Mouse (Mus musculus): Measurements from ENCODE around the gene Rnaseh2a.

Gene Rnaseh2a

DNA sequence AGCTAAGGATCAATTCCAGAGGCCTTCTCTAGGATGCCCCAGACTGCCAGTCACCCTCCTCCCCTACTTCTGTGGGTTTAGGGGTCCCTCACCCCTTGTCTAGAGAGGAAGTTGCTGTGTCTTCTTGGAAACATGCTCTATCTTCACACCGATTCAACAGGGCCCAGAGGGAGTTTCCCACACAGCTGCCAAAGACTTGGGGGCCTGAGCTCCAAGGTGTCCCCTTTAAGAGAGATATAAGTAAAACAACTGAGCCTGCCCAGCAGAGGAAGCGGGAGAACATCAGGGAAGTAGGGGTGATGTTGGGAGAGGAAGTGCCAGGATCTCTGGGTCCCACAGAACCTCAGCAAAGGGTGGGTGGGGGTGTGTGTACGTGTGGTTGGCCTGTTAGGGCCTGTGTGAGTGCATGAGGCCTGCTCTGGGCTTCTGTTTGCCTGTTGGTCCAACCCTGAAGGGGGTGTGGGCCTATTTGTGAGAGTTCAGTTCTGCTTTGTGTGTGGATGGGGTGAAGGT, 13.0 kb upstream of the Rnaseh2a start:
- peak; percentile 48 to 52 for DNase-seq

DNA sequence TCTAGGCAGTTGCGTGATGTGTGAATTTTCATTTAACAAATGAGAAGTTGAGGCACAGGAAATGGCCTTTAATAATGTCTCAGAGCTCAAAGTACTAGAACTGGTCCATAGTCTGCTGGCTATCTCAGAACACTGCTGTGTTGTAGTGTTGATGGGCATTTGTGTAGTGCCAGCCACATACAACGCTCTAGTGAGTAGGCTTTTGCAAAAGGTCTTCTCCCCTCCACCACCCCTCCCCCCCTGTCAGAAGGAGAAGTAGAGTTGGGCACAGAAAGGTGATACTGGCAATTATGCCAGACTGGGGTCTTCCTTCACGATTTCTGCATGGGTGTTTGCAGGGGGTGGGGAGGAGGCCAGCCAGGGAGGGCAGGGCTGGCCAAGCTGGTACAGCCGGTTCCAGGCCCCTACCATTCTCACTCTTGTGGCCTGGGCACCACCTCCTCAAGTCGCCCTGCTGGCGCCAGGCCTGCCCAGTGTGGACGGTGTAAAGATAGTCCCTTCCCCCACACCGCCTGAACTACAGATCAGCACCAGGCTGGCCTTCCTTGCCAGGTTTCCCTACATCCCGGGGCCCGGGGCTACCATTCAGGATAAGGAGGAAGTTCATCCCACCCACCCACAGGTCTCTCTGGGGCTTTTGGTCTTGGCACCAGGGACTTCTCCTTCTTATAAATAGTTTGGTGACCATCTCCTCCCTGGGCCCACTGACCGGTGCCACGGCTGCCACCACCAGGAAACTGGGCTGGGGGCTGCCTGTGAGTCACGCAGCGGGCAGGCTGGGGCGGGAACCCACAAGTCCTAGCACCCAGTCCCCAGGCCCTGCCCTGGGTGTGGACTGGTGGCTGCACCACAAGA, 12.3 kb upstream of the Rnaseh2a start:
- DNase-seq, result peak in 1 of 2 experiments; percentile 35

DNA sequence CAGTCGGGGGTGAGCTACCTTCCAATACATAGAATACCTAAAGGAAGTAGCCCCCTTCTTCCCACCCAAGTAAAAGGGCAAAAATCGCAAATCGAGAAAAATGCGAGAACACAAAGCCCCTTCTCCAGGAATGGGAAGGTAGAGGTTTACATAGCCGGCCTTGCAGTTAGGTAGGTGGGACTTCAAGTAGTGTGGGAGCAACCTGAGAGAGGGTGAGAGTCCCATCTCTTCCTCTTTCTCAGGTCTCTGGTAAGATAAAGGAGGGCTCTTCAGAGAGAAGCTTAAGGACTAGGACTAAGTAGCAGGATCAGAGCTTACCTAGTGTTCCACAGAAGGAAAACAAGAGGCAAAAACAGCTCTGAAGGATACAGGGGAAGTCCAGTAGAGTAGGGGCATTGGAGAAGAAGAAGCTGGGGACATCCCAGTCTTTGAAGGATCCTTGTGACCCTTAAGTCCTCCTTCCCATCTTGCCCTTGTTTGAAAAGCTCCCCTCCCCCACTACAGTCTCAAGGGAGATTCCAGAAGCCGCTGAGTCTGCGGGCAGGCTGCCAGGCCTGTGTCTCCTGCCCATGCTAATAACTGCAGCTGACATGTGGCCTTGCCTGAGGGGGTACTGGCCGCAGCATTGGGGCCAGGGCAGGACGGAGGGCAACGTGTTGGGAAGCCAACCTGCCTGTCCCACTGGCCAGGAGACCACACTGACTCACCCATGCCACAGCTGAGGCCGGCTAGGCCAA, 11.2 kb upstream of the Rnaseh2a start:
- peak; percentile 59 to 63 for DNase-seq

DNA sequence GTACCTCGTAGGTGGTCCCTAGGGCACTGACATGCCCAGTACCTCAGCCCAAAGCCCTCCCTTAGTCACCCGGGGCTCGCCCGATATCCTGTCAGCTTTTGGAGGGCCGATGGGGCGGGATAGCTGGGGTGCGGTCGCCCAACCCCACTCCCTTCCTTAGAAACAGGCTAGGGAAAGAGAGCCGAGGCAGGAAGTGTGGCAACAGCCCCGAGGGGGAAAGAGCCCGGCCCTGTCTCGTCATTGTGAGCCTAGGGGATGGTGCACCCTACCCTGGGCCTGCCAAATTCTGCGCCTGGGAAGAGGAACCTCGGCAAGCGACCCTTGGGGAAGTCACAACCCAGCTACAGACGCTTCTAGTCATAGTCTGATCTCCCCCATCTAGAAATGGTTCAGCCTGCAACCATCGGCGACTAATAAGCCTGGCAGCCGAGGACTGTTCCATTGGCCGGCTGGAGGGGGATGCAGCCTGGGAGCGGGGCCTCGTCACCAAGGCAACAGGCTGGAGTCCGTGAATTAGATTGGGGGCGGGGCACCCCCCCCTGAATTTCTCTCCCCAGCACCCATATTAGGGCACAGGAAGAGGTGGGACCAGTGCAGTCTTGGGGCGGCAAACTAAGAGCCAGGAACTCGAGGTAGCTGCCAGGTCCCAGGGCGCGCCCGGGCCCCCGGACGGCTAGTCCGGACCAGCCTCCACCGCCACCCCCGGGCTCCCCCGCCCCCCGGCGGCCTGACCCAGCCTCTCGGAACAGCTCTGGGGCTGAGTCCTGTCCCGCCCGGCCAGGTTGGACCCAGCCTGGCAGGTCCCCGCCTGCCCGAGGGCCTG, 10.2 kb upstream of the Rnaseh2a start:
- DNase-seq, result peak; percentile 95 to 97

DNA sequence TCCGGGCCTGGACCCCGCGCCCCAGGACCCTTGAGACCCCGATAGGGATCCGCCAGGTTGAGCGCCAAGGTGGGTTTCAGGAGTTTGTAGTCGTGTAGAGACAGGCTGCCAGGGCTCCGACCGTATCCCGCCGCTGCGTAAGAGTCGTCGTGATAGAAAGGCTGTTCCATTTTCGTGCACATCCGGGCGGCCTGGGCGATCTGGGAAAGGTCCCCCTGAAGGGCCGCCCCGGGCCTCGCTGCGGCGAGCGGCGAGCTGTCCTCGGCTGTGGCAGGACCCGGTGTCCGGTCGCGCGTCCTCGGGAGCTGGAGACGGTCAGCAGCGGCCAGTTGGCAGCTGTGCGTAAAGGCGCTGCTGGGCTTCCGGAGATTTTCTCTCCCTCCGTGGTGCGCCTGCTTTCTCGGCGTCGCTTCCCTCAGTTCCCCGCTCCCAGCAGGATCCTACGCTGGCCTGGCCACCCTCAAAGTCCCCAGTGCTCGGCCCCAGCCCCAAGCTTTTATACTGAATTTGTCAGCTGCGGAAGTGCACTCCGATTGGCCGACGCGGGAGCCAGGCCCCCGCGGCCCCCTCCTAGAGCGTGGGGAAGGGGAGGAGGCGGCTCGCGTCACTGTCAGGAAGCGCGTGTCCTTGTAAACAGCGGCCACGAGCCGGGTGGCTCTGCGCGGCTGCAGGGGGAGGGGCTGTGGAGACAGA, 8.8 kb upstream of the Rnaseh2a start, which contains the start of gene Junb:
TSS of gene Junb (minus strand) at position 471 of the 693 bp plus-strand sequence.
- peak; percentile 95 to 97 for DNase-seq

DNA sequence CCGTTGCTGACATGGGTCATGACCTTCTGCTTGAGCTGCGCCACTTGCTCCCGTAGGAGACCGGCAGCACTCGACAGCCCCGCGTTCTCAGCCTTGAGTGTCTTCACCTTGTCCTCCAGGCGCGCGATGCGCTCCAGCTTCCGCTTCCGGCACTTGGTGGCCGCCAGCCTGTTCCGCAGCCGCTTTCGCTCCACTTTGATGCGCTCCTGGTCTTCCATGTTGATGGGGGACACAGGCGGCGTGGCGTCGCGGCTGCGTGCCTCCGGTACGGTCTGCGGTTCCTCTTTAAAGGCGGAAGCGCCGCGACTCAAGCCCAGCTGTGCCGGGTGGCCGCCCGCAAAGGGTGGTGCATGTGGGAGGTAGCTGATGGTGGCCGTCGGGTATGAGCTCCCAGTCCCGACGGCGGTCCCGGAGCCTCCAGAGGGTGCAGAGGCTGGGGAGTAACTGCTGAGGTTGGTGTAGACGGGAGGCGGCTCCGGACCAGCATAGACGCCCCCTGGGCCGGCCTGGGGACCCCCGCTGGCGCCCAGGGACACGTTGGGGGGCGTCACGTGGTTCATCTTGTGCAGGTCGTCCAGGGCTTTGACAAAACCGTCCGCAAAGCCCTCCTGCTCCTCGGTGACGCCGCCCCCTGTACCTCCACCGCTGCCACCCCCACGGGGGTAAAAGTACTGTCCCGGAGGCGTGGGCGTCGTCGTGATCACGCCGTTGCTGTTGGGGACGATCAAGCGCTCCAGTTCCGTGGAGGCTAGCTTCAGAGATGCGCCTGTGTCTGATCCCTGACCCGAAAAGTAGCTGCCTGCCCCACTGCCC, 8.1 kb upstream of the Rnaseh2a start:
- DNase-seq, result peak; percentile 81

DNA sequence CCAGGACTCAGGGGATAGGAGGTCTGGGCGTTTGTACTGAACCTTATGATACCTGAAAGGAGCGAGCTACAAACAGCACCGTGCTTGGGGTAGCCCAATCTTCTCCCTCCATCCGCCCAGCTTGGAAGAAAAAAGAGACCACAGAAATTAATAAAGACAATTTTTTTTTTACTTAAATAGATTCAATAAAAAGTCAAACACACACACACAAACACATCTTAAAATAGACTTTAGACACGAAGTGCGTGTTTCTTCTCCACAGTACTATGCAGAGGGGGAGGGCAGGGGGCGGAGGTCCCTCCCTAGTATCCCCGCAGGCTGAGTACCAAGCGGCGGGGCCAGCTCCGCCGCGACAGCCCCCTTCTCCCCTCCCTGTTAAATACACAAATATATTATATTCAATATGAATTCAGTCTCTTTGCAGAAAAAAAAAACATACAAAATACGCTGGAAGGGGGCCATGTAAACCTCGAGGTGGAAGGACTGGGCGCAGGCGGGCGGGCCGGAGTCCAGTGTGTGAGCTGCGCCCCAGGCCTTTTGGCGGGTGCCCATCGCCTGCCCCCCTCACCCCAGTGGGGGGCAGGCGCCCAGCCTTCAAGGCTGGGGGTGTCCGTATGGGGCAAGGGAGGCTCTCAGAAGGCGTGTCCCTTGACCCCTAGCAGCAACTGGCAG, 7.3 kb upstream of the Rnaseh2a start:
- peak in 1 of 2 experiments; percentile 57 for DNase-seq

DNA sequence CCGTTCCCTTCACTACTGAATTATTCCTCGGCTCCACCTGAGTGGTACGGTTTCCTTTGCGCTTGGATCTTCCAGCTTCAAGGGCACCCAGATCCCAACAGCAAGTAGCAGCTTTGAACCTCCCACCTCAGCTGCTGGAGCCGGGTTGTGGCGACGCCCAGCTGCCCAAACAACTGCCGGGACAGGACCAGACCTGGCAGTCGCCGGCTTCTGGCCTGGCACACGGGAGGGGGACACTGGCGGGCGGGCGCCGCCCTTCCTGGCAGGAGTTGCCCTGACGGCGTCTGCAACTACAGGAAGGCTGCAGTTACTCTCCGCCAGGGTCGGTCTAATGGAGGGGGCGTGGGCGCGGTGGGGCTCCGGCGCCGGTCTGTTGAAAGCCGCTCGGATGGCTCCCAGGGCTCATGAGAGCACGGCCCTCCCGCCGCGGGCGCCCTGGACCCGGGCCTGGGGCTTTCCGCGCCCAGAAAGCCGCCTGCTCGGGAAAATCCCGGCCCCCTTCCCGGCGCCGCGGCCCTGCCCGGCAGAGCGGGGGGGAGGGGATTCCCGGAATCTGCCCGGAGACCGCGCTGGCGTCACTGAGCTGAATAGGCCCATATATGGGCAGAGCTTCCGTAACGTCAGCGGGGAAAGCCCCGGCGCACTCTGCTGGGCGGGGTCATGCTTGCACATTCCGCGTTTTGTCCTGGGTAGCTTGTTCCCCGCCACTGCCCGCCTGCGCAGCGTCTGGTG, 6.6 kb upstream of the Rnaseh2a start:
- peak; percentile 96 to 97 for DNase-seq

DNA sequence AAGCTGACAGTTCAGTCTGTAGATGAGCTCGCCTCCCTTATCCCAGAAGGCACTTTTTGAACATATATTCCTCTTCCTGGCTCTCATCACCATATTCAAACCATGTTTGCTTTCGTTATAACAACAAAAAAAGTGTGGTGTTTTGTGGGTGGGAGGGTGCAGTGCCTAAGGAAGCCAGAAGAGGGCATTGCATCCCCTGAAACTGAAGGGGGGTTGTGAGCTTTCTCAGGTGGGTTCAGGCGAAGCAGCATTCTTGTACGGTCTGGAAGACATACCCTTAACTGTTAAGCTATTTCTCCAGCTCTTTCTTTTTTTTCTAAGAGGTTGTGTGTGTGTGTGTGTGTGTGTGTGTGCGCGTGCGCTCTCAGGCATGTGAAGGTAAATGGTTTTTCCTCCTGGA, 5.9 kb upstream of the Rnaseh2a start:
- peak; percentile 90 to 93 for DNase-seq

DNA sequence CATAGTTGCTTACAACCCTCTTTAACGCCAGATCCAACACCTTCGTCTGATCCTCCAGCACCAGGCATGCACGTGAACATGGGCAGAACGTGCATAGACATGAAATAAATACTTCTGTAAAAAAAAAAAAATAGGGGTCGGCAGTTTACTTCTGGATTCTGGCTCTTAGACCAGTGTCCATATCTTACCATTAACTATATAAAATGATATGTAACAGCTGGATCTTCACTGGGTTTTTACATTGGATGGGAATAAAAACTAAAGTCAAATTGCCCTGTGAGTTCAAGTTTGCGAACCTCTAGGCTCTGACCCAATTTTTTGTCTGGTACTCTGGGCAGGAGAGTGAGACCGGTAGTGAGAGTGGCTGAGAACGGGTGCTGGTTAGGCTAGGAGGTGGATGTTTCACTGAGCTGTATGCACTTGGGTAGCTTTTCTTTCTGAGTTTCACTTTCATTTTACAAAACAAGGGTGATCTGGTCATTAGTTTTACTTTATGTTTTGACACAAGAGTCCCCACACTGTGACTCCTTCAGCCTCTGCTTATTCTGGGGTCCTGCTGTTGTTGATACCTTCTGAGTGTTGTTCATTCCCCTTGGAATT, 5.1 kb upstream of the Rnaseh2a start:
- peak; percentile 29 to 37 for DNase-seq

DNA sequence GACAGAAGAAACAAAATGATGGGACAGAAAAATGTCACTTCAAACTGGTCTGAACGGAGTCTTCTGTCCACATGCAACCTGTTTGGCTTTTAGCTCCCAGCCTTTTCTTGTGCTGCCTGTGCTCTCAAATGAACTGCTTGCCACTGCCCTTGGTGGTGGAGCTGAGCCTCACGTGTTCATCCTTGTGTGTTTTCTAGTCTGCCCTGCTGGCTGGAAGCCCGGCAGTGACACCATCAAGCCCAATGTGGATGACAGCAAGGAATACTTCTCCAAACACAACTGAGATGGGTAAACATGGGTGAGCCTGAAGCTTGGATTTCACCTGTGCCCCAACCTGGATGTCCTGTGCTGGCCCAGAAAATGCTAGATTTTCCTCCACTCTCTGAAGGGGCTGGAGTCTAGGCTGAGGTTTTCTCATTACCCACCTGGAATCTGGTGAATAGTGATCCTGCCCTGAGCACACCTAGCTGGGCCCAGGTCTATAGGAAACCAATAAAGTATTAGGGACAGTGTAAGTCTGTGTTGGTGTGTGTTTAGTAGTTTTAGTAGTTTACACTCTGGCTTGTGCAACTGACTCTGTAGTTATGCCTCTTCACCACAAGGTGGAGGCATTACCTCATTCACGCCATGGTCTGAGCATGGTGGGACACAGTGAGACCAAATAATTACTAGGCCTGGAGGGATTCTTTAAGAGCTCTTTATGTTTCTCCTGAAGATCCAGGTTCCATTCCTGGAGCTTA, 4.4 kb upstream of the Rnaseh2a start:
- DNase-seq, result peak; percentile 73 to 77

DNA sequence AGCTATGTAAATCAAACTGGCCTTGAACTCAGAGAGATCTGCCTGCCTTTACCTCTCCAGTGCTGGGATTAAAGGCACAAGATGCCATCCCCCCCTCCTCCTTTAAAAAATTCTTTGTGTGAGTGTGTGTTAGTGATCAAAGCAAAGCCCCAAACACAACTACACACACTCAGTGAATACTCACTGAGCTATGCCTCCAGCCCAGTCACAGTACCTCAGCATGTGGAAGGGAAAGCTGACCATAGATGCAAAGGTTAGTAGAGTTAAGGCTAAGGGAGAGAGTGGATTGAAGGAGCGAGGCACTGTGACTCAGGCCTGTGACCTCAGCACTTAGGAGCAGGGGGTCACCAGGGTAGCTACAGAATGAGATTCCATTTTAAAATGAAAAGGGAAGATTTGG, 3.5 kb upstream of the Rnaseh2a start:
- DNase-seq, result no peak

DNA sequence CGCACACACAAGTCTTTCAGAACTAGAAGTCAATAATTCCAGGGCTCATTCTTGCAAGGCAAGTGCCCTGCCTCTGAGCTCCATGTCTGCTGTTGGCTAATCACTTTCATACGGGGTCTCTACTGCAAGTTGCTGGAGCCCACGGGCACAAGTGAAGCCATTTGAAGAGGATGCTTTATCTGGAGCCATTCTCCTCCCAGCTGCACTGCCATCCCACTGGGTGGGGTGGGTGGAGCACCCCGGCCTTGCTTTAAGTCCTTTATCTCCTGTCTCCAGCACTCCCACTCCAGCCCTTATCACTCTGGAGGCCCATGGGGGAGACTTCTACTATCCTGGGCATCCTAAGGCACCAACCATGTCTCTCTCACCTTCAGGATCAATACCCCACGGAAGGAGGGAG, 1.3 kb upstream of the Rnaseh2a start:
- no peak for DNase-seq

DNA sequence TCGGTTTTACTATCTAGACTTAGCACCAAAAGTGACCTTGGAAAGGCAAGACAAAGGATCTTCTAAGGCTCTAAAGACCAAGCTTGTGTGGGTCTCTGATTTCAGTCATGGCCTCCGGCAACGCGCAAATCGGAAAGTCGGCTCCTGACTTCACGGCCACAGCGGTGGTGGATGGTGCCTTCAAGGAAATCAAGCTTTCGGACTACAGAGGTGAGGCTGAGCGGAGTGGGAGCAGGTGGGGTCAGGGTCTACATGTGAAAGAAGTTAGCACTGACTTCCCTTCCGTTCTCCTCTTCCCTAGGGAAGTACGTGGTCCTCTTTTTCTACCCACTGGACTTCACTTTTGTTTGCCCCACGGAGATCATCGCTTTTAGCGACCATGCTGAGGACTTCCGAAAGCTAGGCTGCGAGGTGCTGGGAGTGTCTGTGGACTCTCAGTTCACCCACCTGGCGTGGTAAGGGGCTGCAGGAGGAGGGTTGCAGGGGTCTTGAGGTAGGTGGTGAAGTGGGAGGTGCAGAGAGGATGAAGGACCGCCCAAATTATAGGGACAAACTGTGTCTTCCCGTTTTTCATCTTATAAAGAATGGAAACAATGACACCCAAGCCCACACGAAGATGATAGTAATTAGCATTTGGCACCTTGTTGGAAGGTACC, 696 bp upstream of the Rnaseh2a start:
- DNase-seq, result no peak

DNA sequence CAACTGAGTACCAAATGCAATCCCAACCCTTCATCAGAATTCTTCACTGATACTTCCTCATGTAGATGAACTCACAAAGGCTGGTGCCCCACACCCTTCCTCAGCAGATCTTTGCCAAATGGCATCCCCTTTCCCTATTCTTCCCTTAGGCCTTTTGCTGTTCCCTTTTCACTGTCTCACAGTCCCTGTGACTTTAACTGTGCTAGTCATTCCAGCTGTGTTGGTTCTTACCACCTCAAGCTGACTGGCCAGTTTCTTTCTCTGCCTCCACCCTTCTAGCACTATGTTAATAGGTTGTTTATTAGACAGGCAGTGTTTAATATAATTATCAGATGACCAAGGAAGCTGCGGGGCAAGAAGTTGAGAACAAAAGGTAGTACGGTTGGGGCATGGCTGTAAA, 917 bp downstream of the Rnaseh2a start:
- no peak for DNase-seq

DNA sequence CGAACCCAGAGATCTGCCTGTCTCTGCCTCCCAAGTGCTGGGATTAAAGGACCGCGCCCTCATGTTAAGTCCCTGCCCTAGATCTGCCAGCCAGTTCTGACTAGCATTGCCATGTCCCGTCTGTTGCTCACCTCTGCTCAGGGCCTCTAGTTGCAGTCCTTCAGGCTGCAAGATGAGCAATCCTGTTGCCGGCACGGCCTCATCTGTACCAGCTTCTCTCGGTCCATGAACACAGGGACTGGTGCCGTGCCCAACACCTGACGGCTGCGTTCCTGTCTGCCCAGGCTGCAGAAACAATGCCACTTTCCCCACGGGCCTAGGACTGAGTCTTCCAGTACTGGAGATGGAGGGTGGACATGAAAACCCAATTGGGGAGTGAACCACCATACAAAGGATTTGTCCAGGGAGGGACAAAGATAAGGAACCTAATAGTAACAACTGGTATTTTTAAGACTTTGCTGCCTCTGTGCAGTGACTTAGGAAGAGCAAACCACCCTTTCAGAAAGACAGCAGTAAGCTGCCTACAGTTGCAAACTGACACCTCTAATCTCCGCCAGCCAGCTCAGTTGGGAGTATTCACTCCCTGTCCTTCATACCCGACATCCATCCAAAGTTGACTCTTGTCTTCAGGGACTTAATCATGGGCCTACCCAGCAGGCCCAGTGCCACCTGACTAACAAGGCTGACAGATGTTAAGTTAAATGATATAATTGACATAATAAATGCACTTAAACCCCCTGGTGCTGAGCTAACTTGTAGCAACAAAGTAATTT, 1.8 kb downstream of the Rnaseh2a start:
- no peak for DNase-seq

DNA sequence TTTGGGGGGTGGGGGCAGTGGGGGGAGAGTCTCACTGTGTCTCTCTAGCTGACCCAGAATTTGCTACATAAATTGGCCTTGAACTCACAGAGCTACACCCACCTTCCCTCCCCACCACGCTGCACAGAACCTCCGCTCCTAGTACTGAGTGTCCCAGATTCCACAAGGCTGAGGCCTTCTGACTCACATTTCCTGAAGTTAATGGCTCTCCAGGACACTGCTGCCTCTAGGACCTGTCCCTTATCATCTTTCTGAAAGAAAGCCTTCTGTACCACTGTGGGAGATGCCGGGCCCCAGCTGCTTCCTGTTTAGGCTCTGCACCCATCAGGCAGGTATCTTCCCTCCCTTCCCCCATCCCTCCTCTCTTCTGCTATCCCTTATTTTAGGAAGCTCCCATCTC, 3.0 kb downstream of the Rnaseh2a start:
- DNase-seq, result no peak
